ENCODE assay signal across 10 mouse cellular contexts in the genomic region with DNA sequence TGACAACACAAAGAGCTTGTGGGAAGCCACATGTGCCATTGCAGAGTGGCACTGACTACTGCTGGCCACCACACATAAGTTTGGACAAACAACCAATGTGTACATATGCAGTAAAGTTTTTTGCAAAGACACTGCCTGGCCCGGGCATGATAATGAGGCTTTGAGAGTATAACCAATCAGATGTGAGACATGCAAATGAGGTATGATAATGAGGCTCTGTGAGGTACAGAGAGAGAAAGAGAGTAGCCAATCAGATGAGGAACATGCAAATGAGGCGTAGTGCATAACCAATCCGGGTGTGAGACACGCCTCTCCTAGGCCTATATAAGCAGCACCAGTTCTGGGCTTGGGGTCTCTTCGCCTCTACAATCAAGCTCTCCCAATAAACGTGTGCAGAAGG. TPM values are rescaled to one million over a fixed set of nuclear protein-coding genes. Genes with fewer than 3 reads are reported as not detected.
"Had no signal": no experiment of that assay in that cellular context is flagged by ENCODE, and none has a peak within 500 bp of the region (broad histone marks: within the 10 kb centered on the region; RNA-seq: fewer than 3 reads in every experiment).

A gene (minus strand): TSS at position 101 of the 400 bp plus-strand sequence.

RNA-seq across cellular contexts. Expression of the gene that starts here (rescaled TPM):
- total RNA-seq: megakaryocyte progenitor cell, adult 5-6 weeks; midbrain, postnatal 0 days; monocyte, adult 5-6 weeks; neutrophil, adult 5-6 weeks had no signal
- polyA plus RNA-seq: lung, postnatal 0 days; macrophage; spleen, adult 2 months; stomach, embryonic 15.5 days; stomach, postnatal 0 days; thymus, postnatal 0 days had no signal
